ENCODE assay signal across 9 mouse cellular contexts in genomic region chr12:88800990-88801655, GRCm38 (mm10).
DNase-seq lines count a peak whose midpoint lies in the region; ATAC-seq and TF ChIP-seq lines count a peak whose summit lies in the region.
"Had no signal": no experiment of that assay in that cellular context is flagged by ENCODE, and none has a peak within 500 bp of the region (broad histone marks: within the 10 kb centered on the region; RNA-seq: fewer than 3 reads in every experiment).

No protein-coding gene starts in this region.

- H3K4me3 ChIP-seq in heart, embryonic 15.5 days: no peak overlapping the region
- no peak overlapping the region for H3K4me3 ChIP-seq in hindbrain, embryonic 14.5 days (replicated peaks; ENCODE audit: low read length)
- no peak overlapping the region for H3K4me3 ChIP-seq in gastrocnemius, adult 2 months

- H3K9me3 ChIP-seq in heart, embryonic 15.5 days (replicated peaks): no peaks in the 10 kb centered on the region
- no peaks in the 10 kb centered on the region for H3K9me3 ChIP-seq in hindbrain, embryonic 14.5 days (ENCODE audit: control insufficient read depth, low read length)

- ATAC-seq in heart, embryonic 15.5 days (replicated peaks; ENCODE audit: insufficient number of reproducible peaks, insufficient read depth, low FRiP score, low read depth): 0 out of 2 replicates have a peak, but pooled peaks have one; percentile 22
- peak; percentile 93 for ATAC-seq in hindbrain, embryonic 14.5 days (ENCODE audit: low FRiP score)

- no peaks in the 10 kb centered on the region for H3K27me3 ChIP-seq in heart, embryonic 15.5 days
- no peaks in the 10 kb centered on the region for H3K27me3 ChIP-seq in hindbrain, embryonic 14.5 days (ENCODE audit: control insufficient read depth, insufficient read depth, low read length)

- WGBS in heart, embryonic 15.5 days: 30% methylated on average over 6 of the region's 6 CpGs
- WGBS in hindbrain, embryonic 14.5 days: 3% methylated on average over 6 of the region's 6 CpGs

- no peak for DNase-seq in heart, postnatal 14 days
- DNase-seq in right cerebral cortex, postnatal 14 days: peak; percentile 30
- no peak for DNase-seq in right cerebral cortex, postnatal 36 days (ENCODE audit: low spot score in 2 of 2)
- peak; percentile 83 for DNase-seq in hindbrain, embryonic 14.5 days (ENCODE audit: low spot score)
- DNase-seq in retina, postnatal 1 day: peak; percentile 95
- no peak for DNase-seq in gastrocnemius, adult 2 months
- no peak for DNase-seq in urinary bladder, postnatal 10 days (ENCODE audit: low spot score)
- DNase-seq: lung, postnatal 36 days had no signal

- no peak overlapping the region for H3K4me2 ChIP-seq in heart, embryonic 15.5 days
- H3K4me2 ChIP-seq in hindbrain, embryonic 14.5 days (replicated peaks): 0 out of 2 replicates have a peak overlapping the region, but pooled peaks have one; percentile 6

- intact Hi-C loops in heart, postnatal 14 days (cut with DNase I): no loop called here
- intact Hi-C loops in gastrocnemius, adult 2 months (cut with DNase I): no loop called here

- no peak overlapping the region for H3K9ac ChIP-seq in heart, embryonic 15.5 days
- no peak overlapping the region for H3K9ac ChIP-seq in hindbrain, embryonic 14.5 days

- H3K27ac ChIP-seq in heart, embryonic 15.5 days: no peak overlapping the region
- H3K27ac ChIP-seq in hindbrain, embryonic 14.5 days: peak overlapping the region; percentile 64
- H3K27ac ChIP-seq in gastrocnemius, adult 2 months: no peak overlapping the region

- H3K4me1 ChIP-seq in heart, embryonic 15.5 days (replicated peaks): peaks cover 6% of the 10 kb centered on the region
- peaks cover 23% of the 10 kb centered on the region for H3K4me1 ChIP-seq in hindbrain, embryonic 14.5 days (replicated peaks; ENCODE audit: control insufficient read depth, insufficient read depth, low read length)

- no peak for TF ChIP-seq CTCF in gastrocnemius, adult 2 months (IDR thresholded peaks at IDR 0.05)

- H3K36me3 ChIP-seq in heart, embryonic 15.5 days: no peaks in the 10 kb centered on the region
- H3K36me3 ChIP-seq in hindbrain, embryonic 14.5 days (replicated peaks; ENCODE audit: control insufficient read depth, insufficient read depth): no peaks in the 10 kb centered on the region

Comparison
In these comparisons a context has a peak if more than half of its experiments do, and no peak if none do; other contexts are left out.
1. DNase-seq: peak in right cerebral cortex, postnatal 14 days (single experiment), hindbrain, embryonic 14.5 days (single experiment) and retina, postnatal 1 day (single experiment); none in heart, postnatal 14 days (0 of 2), right cerebral cortex, postnatal 36 days (0 of 2), gastrocnemius, adult 2 months (single experiment) and urinary bladder, postnatal 10 days (single experiment).